Mouse (Mus musculus) MEL (cell line): ENCODE measurements at regions not wholly inside any gene's neighbourhood (a gene's known extent, or its start where the extent isn't known, plus 50 kb on each side); places are given as distances from the start of the nearest gene placed in this dataset.

ENCODE experiments used
- DNase-seq: peaks from one replicate; pipeline ENCODE4 v3.0.0; 2011; ENCODE audit warnings: low read depth, low spot score
- H3K27ac ChIP-seq: 2 replicates; pipeline ENCODE4 v1.5.1; 2012; ENCODE audit warnings: low read depth, mild to moderate bottlenecking, control low read depth, low read length, moderate library complexity; ENCODE audit not compliant: control insufficient read depth
- H3K27me3 ChIP-seq, 2 experiments: fragments of 150-350 bp in 1 of 2; sonication (generic) in 1 of 2; 2 replicates each; pipeline ENCODE4 v1.6.1; 2012; ENCODE audit warnings: low read length in 2 of 2, mild to moderate bottlenecking in 2 of 2, improper control_type of control experiment in 1 of 2, moderate library complexity in 1 of 2; ENCODE audit not compliant: insufficient read depth in 2 of 2, control insufficient read depth in 1 of 2
- H3K36me3 ChIP-seq, 2 experiments: 2 replicates each; pipeline ENCODE4 v1.6.1; 2012 to 2014; ENCODE audit warnings: low read length in 2 of 2, improper control_type of control experiment in 1 of 2, inconsistent platforms in 1 of 2, mild to moderate bottlenecking in 1 of 2; ENCODE audit not compliant: insufficient read depth in 2 of 2, control insufficient read depth in 1 of 2
- H3K4me1 ChIP-seq, 2 experiments: fragments of 150-350 bp in 1 of 2; sonication (generic) in 1 of 2; 2 replicates each; pipeline ENCODE4 v1.6.1; 2012; ENCODE audit warnings: low read length in 2 of 2, improper control_type of control experiment in 1 of 2, mild to moderate bottlenecking in 1 of 2; ENCODE audit not compliant: insufficient read depth in 2 of 2, control insufficient read depth in 1 of 2
- H3K4me3 ChIP-seq, 2 experiments: fragments of 150-350 bp in 1 of 2; sonication (generic) in 1 of 2; 2 replicates each; pipeline ENCODE4 v1.5.1; 2012; ENCODE audit warnings: low read depth in 2 of 2, low read length in 2 of 2, mild to moderate bottlenecking in 2 of 2, moderate library complexity in 2 of 2, control low read depth in 1 of 2, improper control_type of control experiment in 1 of 2; ENCODE audit not compliant: control insufficient read depth in 1 of 2, insufficient read depth in 1 of 2
- H3K79me2 ChIP-seq: 2 replicates; pipeline ENCODE4 v1.6.1; 2012; ENCODE audit warnings: mild to moderate bottlenecking, low read length, moderate library complexity; ENCODE audit not compliant: control insufficient read depth, poor library complexity, insufficient read depth
- H3K9ac ChIP-seq: 2 replicates; pipeline ENCODE4 v1.6.1; 2012; ENCODE audit warnings: low read depth, mild to moderate bottlenecking, control low read depth, low read length, moderate library complexity; ENCODE audit not compliant: control insufficient read depth, poor library complexity, severe bottlenecking
- H3K9me3 ChIP-seq: fragments of 150-350 bp; sonication (generic); replicated peaks from 2 replicates; pipeline ENCODE4 v1.6.1; 2012; ENCODE audit warnings: mild to moderate bottlenecking, low read length, improper control_type of control experiment, moderate library complexity; ENCODE audit not compliant: insufficient read depth
- BHLHE40 ChIP-seq: IDR thresholded peaks from 2 replicates; pipeline ENCODE4 v1.6.1; 2012; ENCODE audit warnings: low read depth, mild to moderate bottlenecking, inconsistent platforms, low read length, improper control_type of control experiment, borderline replicate concordance
- CHD1 ChIP-seq: IDR thresholded peaks from 2 replicates; pipeline ENCODE4 v1.6.1; 2012; ENCODE audit warnings: low read depth, mild to moderate bottlenecking, inconsistent platforms, low read length, improper control_type of control experiment
- CHD2 ChIP-seq: IDR thresholded peaks from 2 replicates; pipeline ENCODE4 v1.6.1; 2011; ENCODE audit warnings: low read length, improper control_type of control experiment
- CTCF ChIP-seq, 3 experiments: IDR thresholded peaks in 2 of 3; conservative IDR thresholded peaks in 1 of 3; 2 replicates each; pipeline ENCODE4 v1.5.1; 2011 to 2012; ENCODE audit warnings: low read length in 3 of 3, low read depth in 2 of 3, mild to moderate bottlenecking in 2 of 3, improper control_type of control experiment in 1 of 3, inconsistent platforms in 1 of 3, mixed read lengths in 1 of 3, moderate library complexity in 1 of 3; ENCODE audit not compliant: control insufficient read depth in 1 of 3, insufficient read depth in 1 of 3, poor library complexity in 1 of 3, severe bottlenecking in 1 of 3
- ELF1 ChIP-seq: IDR thresholded peaks from 2 replicates; pipeline ENCODE4 v1.6.1; 2014; ENCODE audit warnings: low read depth, mild to moderate bottlenecking, inconsistent platforms, low read length, improper control_type of control experiment, moderate library complexity
- EP300 ChIP-seq, 2 experiments: IDR thresholded peaks; 2 replicates each; pipeline ENCODE4 v1.6.1; 2011; ENCODE audit warnings: improper control_type of control experiment in 2 of 2, low read length in 2 of 2, low read depth in 1 of 2, mild to moderate bottlenecking in 1 of 2
- ETS1 ChIP-seq: IDR thresholded peaks from 2 replicates; pipeline ENCODE4 v1.6.1; 2012; ENCODE audit warnings: low read depth, mild to moderate bottlenecking, inconsistent platforms, low read length, improper control_type of control experiment, moderate library complexity
- GABPA ChIP-seq: IDR thresholded peaks from 2 replicates; pipeline ENCODE4 v1.6.1; 2012; ENCODE audit warnings: low read depth, mild to moderate bottlenecking, inconsistent platforms, low read length, improper control_type of control experiment, moderate library complexity
- GATA1 ChIP-seq: IDR thresholded peaks from 2 replicates; pipeline ENCODE4 v1.6.1; 2011; ENCODE audit warnings: low read depth, low read length, improper control_type of control experiment
- HCFC1 ChIP-seq: IDR thresholded peaks from 2 replicates; pipeline ENCODE4 v1.6.1; 2012; ENCODE audit warnings: low read depth, mild to moderate bottlenecking, inconsistent platforms, low read length, improper control_type of control experiment, moderate library complexity
- MAX ChIP-seq: IDR thresholded peaks from 2 replicates; pipeline ENCODE4 v1.6.1; 2011; ENCODE audit warnings: low read length, improper control_type of control experiment
- MAZ ChIP-seq: IDR thresholded peaks from 2 replicates; pipeline ENCODE4 v1.6.1; 2012; ENCODE audit warnings: low read depth, mild to moderate bottlenecking, inconsistent platforms, low read length, improper control_type of control experiment
- MEF2A ChIP-seq: IDR thresholded peaks from 2 replicates; pipeline ENCODE4 v1.6.1; 2014; ENCODE audit warnings: low read depth, mild to moderate bottlenecking, inconsistent platforms, low read length, improper control_type of control experiment; ENCODE audit not compliant: poor library complexity, insufficient replicate concordance, severe bottlenecking; ENCODE audit errors: extremely low read depth
- MXI1 ChIP-seq: IDR thresholded peaks from 2 replicates; pipeline ENCODE4 v1.6.1; 2011; ENCODE audit warnings: mild to moderate bottlenecking, low read depth, low read length, improper control_type of control experiment
- MYB ChIP-seq: IDR thresholded peaks from 2 replicates; pipeline ENCODE4 v1.6.1; 2011; ENCODE audit warnings: mild to moderate bottlenecking, low read depth, low read length, improper control_type of control experiment
- NELFE ChIP-seq: IDR thresholded peaks from 2 replicates; pipeline ENCODE4 v1.6.1; 2011; ENCODE audit warnings: low read depth, low read length, improper control_type of control experiment
- NRF1 ChIP-seq: IDR thresholded peaks from 2 replicates; pipeline ENCODE4 v1.6.1; 2014; ENCODE audit warnings: low read depth, mild to moderate bottlenecking, inconsistent platforms, low read length, improper control_type of control experiment, moderate library complexity; ENCODE audit not compliant: poor library complexity, insufficient read depth, severe bottlenecking
- RAD21 ChIP-seq: IDR thresholded peaks from 2 replicates; pipeline ENCODE4 v1.6.1; 2011; ENCODE audit warnings: mild to moderate bottlenecking, low read depth, low read length, improper control_type of control experiment
- RCOR1 ChIP-seq: IDR thresholded peaks from 2 replicates; pipeline ENCODE4 v1.6.1; 2012; ENCODE audit warnings: low read depth, mild to moderate bottlenecking, inconsistent platforms, low read length, improper control_type of control experiment
- SIN3A ChIP-seq: IDR thresholded peaks from 2 replicates; pipeline ENCODE4 v1.6.1; 2012; ENCODE audit warnings: low read length, improper control_type of control experiment, inconsistent platforms
- TAL1 ChIP-seq: IDR thresholded peaks from 2 replicates; pipeline ENCODE4 v1.6.1; 2012; ENCODE audit warnings: mild to moderate bottlenecking, inconsistent platforms, low read length, moderate library complexity, mixed read lengths
- TCF12 ChIP-seq: IDR thresholded peaks from 2 replicates; pipeline ENCODE4 v1.6.1; 2014; ENCODE audit warnings: low read depth, mild to moderate bottlenecking, inconsistent platforms, low read length, improper control_type of control experiment, moderate library complexity
- ZKSCAN1 ChIP-seq: IDR thresholded peaks from 2 replicates; pipeline ENCODE4 v1.6.1; 2012; ENCODE audit warnings: low read depth, mild to moderate bottlenecking, inconsistent platforms, low read length, improper control_type of control experiment, moderate library complexity
- ZMIZ1 ChIP-seq: IDR thresholded peaks from 2 replicates; pipeline ENCODE4 v1.6.1; 2012; ENCODE audit warnings: low read depth, mild to moderate bottlenecking, inconsistent platforms, low read length, improper control_type of control experiment, moderate library complexity
- ZNF384 ChIP-seq: IDR thresholded peaks from 2 replicates; pipeline ENCODE4 v1.6.1; 2012; ENCODE audit warnings: low read depth, mild to moderate bottlenecking, inconsistent platforms, low read length, improper control_type of control experiment

DNA sequence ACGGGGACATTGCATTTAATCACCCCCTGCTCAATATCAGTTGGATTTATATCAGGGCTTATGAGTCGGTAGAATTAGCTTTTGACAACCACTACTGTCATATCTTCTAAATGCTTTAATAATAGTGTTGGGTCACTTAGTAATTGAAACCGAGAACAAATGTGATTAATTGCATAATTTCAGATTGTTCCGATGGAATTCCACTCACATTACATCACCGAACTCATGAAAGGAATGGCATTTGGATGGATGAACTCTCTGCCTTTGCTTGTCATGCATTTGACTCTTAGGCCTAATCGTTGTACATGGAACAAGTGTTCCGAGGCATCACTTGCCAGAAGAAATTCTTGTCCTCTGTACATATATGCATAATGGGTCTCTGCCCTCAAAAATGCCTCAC, 99.6 kb upstream of the Tbc1d5 start:
- no peaks in the 10 kb centered on the region for H3K27me3 ChIP-seq
- H3K4me1 ChIP-seq = peaks cover 9 to 12% of the 10 kb centered on the region in 2 experiments
- no peak overlapping the region for H3K9ac ChIP-seq
- peaks cover 0 to 16% of the 10 kb centered on the region in 2 experiments; a peak in 2 of 4 replicates for H3K36me3 ChIP-seq
- no peaks in the 10 kb centered on the region for H3K9me3 ChIP-seq
- H3K27ac ChIP-seq = no peak overlapping the region; the same call in 1 of the 2 replicates
- H3K4me3 ChIP-seq = no peak overlapping the region
- H3K79me2 ChIP-seq = no peaks in the 10 kb centered on the region
- no peak for DNase-seq
- TF ChIP-seq MEF2A (no peak), TCF12 (no peak), HCFC1 (no peak), MAX (no peak), CTCF (IDR thresholded peaks at IDR 0.05 in 2 of 3, conservative IDR thresholded peaks at IDR 0.05 in 1 of 3; ENCODE audit: control insufficient read depth in 1 of 3, insufficient read depth in 1 of 3, low read depth in 2 of 3, low read length in 3 of 3, poor library complexity in 1 of 3, severe bottlenecking in 1 of 3) (no peak), SIN3A (no peak), NRF1 (no peak)

DNA sequence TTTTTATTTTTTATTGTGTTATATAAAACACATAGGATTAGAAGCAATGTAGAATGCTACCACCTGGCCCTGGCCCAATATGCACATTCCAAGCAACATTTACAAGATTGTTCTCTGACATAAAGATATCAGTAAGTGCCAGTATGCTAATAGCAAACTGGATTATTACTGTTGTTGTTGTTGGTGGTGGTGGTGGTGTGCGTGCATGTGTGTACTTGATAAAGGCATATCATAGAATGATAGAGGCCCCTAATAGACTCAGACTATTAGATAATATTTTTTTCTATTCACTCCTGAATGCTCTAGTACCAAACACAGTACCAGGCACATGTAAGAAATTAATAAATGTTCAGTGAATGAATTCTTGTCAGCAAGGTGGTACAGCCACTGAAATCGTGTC, 98.9 kb upstream of the Tbc1d5 start:
- DNase-seq = peak; percentile 55
- no peak for TF ChIP-seq NRF1
- no peak for TF ChIP-seq ZKSCAN1
- TF ChIP-seq RAD21 = no peak
- TF ChIP-seq HCFC1 = 0 out of 2 replicates have a peak, but pooled peaks have one; percentile 28
- no peak for TF ChIP-seq MAZ
- no peak for TF ChIP-seq CHD2
- TF ChIP-seq RCOR1 = peak; percentile 74; the same call in 1 of the 2 replicates
- no peak for TF ChIP-seq NELFE
- 0 out of 2 replicates have a peak, but pooled peaks have one; percentile 34 for TF ChIP-seq SIN3A
- peak; percentile 77 for TF ChIP-seq ETS1
- TF ChIP-seq BHLHE40 = peak; percentile 68
- TF ChIP-seq TCF12 = peak; percentile 91
- TF ChIP-seq GABPA = no peak
- 0 out of 2 replicates have a peak, but pooled peaks have one; percentile 7 for TF ChIP-seq TAL1
- no peak for TF ChIP-seq CHD1
- peak; percentile 78 for TF ChIP-seq GATA1
- no peak for TF ChIP-seq ELF1
- peak; percentile 86 to 93 for TF ChIP-seq EP300 (IDR thresholded peaks at IDR 0.05; ENCODE audit: low read depth in 1 of 2, low read length in 2 of 2)
- peak; percentile 50; the same call in 1 of the 2 replicates for TF ChIP-seq MYB
- no peak for TF ChIP-seq MEF2A
- peak; percentile 74 for TF ChIP-seq ZNF384
- no peak for TF ChIP-seq ZMIZ1
- peak; percentile 18; the same call in 1 of the 2 replicates for TF ChIP-seq MXI1
- Histone ChIP-seq H3K36me3 (peaks cover 0 to 16% of the 10 kb centered on the region in 2 experiments; a peak in 2 of 4 replicates), H3K9me3 (no peaks in the 10 kb centered on the region), H3K79me2 (no peaks in the 10 kb centered on the region), H3K27ac (peak overlapping the region; percentile 47), H3K4me3 (no peak overlapping the region), H3K4me1 (peaks cover 9 to 12% of the 10 kb centered on the region in 2 experiments), H3K9ac (no peak overlapping the region), H3K27me3 (no peaks in the 10 kb centered on the region)
